ENCODE assay signal across 11 mouse cellular contexts in the genomic region with DNA sequence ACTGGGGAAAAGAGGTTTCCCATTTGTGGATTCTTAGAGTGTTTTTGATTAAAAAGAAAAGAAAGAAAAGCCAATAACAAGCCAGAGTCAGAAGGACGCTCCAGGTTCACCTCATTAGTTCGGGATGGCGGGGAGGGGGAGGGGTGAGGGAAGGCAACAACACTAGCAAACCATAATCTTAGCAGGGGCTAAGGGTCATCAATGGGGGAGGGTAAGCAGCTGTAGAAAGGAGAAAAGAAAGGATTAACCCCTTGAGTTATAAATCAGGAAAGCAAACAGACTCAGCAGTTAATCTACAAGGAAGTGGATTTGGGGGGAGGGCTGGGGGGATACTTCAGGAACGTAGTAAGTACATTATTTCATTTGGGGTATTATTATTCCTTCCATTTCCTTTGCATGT. TPM values are rescaled to one million over a fixed set of nuclear protein-coding genes. Genes with fewer than 3 reads are reported as not detected.
A peak's percentile ranks its signal among the peaks of the same experiment; 100 is the strongest.
DNase-seq lines count a peak whose midpoint lies in the region; ATAC-seq lines count a peak whose summit lies in the region.
"Had no signal": no experiment of that assay in that cellular context is flagged by ENCODE, and none has a peak within 500 bp of the region (broad histone marks: within the 10 kb centered on the region; RNA-seq: fewer than 3 reads in every experiment).

No protein-coding gene starts in this region.

- no peaks in the 10 kb centered on the region for H3K36me3 ChIP-seq in heart, embryonic 14.5 days (ENCODE audit: control insufficient read depth, insufficient read depth, low read length)
- H3K36me3 ChIP-seq in midbrain, embryonic 11.5 days (ENCODE audit: control insufficient read depth, insufficient read depth, low read length): no peaks in the 10 kb centered on the region
- H3K36me3 ChIP-seq in midbrain, embryonic 13.5 days: no peaks in the 10 kb centered on the region
- H3K36me3 ChIP-seq in limb, embryonic 10.5 days: no peaks in the 10 kb centered on the region

- WGBS in heart, embryonic 14.5 days: 4% methylated on average over 4 of the region's 4 CpGs
- 5% methylated on average over 4 of the region's 4 CpGs for WGBS in midbrain, embryonic 11.5 days
- 3% methylated on average over 4 of the region's 4 CpGs for WGBS in midbrain, embryonic 13.5 days
- WGBS in limb, embryonic 10.5 days: 3% methylated on average over 4 of the region's 4 CpGs

- H3K4me1 ChIP-seq in heart, embryonic 14.5 days (ENCODE audit: control insufficient read depth in 2 of 2, insufficient read depth in 2 of 2, low read length in 2 of 2): peaks cover 0 to 3% of the 10 kb centered on the region in 2 experiments; a peak in 1 of 4 replicates
- H3K4me1 ChIP-seq in midbrain, embryonic 11.5 days (ENCODE audit: control insufficient read depth, insufficient read depth, low read length): peaks cover 10% of the 10 kb centered on the region
- peaks cover 13% of the 10 kb centered on the region; the same call in 1 of the 2 replicates for H3K4me1 ChIP-seq in midbrain, embryonic 13.5 days (replicated peaks)
- H3K4me1 ChIP-seq in limb, embryonic 10.5 days: peaks cover 21% of the 10 kb centered on the region

- peak overlapping the region; percentile 69 for H3K4me2 ChIP-seq in heart, embryonic 14.5 days (ENCODE audit: low read length)
- peak overlapping the region; percentile 2; the same call in 1 of the 2 replicates for H3K4me2 ChIP-seq in midbrain, embryonic 11.5 days
- H3K4me2 ChIP-seq in midbrain, embryonic 13.5 days (replicated peaks): no peak overlapping the region

- ATAC-seq in heart, embryonic 14.5 days (ENCODE audit: insufficient number of reproducible peaks, insufficient read depth, low FRiP score, low read depth): no peak
- peak; percentile 38; the same call in 1 of the 2 replicates for ATAC-seq in midbrain, embryonic 11.5 days (ENCODE audit: low FRiP score)
- no peak for ATAC-seq in midbrain, embryonic 13.5 days
- ATAC-seq in erythroblast, adult 5-6 weeks (replicated peaks; ENCODE audit: low FRiP score, poor library complexity, severe bottlenecking): no peak

- H3K9ac ChIP-seq in heart, embryonic 14.5 days (ENCODE audit: low read length): peak overlapping the region; percentile 54
- no peak overlapping the region for H3K9ac ChIP-seq in midbrain, embryonic 11.5 days (ENCODE audit: low read length)
- H3K9ac ChIP-seq in midbrain, embryonic 13.5 days (replicated peaks): no peak overlapping the region

- H3K9me3 ChIP-seq in heart, embryonic 14.5 days (ENCODE audit: control insufficient read depth, low read length): no peaks in the 10 kb centered on the region
- no peaks in the 10 kb centered on the region for H3K9me3 ChIP-seq in midbrain, embryonic 11.5 days (ENCODE audit: control insufficient read depth, low read length)
- no peaks in the 10 kb centered on the region for H3K9me3 ChIP-seq in midbrain, embryonic 13.5 days
- H3K9me3 ChIP-seq in limb, embryonic 10.5 days (replicated peaks): no peaks in the 10 kb centered on the region

- H3K4me3 ChIP-seq in heart, embryonic 14.5 days (ENCODE audit: control insufficient read depth in 1 of 2, insufficient read depth in 1 of 2, low read depth in 1 of 2, low read length in 2 of 2): peak overlapping the region in 1 of 2 experiments; percentile 29; a peak in 2 of 4 replicates
- no peak overlapping the region for H3K4me3 ChIP-seq in midbrain, embryonic 11.5 days (ENCODE audit: low read depth, low read length)
- H3K4me3 ChIP-seq in midbrain, embryonic 13.5 days (replicated peaks): no peak overlapping the region
- peak overlapping the region; percentile 39 for H3K4me3 ChIP-seq in limb, embryonic 10.5 days

- no peaks in the 10 kb centered on the region; the same call in 1 of the 2 replicates for H3K27me3 ChIP-seq in heart, embryonic 14.5 days (ENCODE audit: control insufficient read depth, insufficient read depth, low read length)
- H3K27me3 ChIP-seq in midbrain, embryonic 11.5 days (ENCODE audit: control insufficient read depth, insufficient read depth, low read length): no peaks in the 10 kb centered on the region
- peaks cover 19% of the 10 kb centered on the region for H3K27me3 ChIP-seq in midbrain, embryonic 13.5 days
- H3K27me3 ChIP-seq in limb, embryonic 10.5 days (ENCODE audit: low read depth, poor library complexity, severe bottlenecking): peaks cover 5% of the 10 kb centered on the region

- DNase-seq in heart, adult 18-20 months: no peak
- DNase-seq in midbrain, embryonic 11.5 days (ENCODE audit: low spot score, missing footprints): peak; percentile 87
- DNase-seq in limb, embryonic 10.5 days (ENCODE audit: low spot score): no peak
- DNase-seq in yolk sac, embryonic 10.5 days (ENCODE audit: low spot score): peak; percentile 86
- DNase-seq in spleen, postnatal 14 days (ENCODE audit: low spot score in 2 of 2): no peak
- DNase-seq: adrenal gland, adult 2 months; cerebellum, adult 9-10 months; kidney, adult 2 months had no signal

- no peak overlapping the region for H3K27ac ChIP-seq in heart, embryonic 14.5 days (replicated peaks in 1 of 2; ENCODE audit: control insufficient read depth in 1 of 2, insufficient read depth in 1 of 2, low read depth in 2 of 2, low read length in 2 of 2)
- H3K27ac ChIP-seq in midbrain, embryonic 11.5 days (ENCODE audit: low read depth, low read length): no peak overlapping the region
- H3K27ac ChIP-seq in midbrain, embryonic 13.5 days: no peak overlapping the region
- H3K27ac ChIP-seq in limb, embryonic 10.5 days: peak overlapping the region; percentile 56

RNA-seq across cellular contexts. Expression of a gene that starts 0.8 kb away (rescaled TPM):
- 0.32 TPM in 1 of 2 replicates, not detected in the other for polyA plus RNA-seq in heart, embryonic 14.5 days (2014; fragmentation: Nextera tagmentation; extraction: Ambion mirVana)
- 1 to 10 TPM in 1 of 2 experiments, under 1 TPM in 1; 0.90 to 1.0 TPM for total RNA-seq in heart, adult 18-20 months (2021)
- polyA plus RNA-seq in midbrain, embryonic 11.5 days (2014; fragmentation: Nextera tagmentation; extraction: Ambion mirVana): 0.39 TPM in 1 of 2 replicates, not detected in the other
- polyA plus RNA-seq in midbrain, embryonic 13.5 days (2015; fragmentation: Nextera tagmentation; extraction: Ambion mirVana): 0.43 and 0.57 TPM in 2 replicates
- not detected in 2 replicates for polyA plus RNA-seq in limb, embryonic 10.5 days (2016; fragmentation: Nextera tagmentation; extraction: Ambion mirVana)
- not detected in 2 replicates for total RNA-seq in erythroblast, adult 5-6 weeks (2015; ENCODE audit: low replicate concordance)
- not detected in 2 replicates for total RNA-seq in erythroblast, adult 5-6 weeks (2017; ENCODE audit: low replicate concordance)
- total RNA-seq: adrenal gland, adult 2 months had no signal
- polyA plus RNA-seq: adrenal gland, adult 2 months had no signal

RNA-seq across cellular contexts. Expression of a gene that starts 7.5 kb away (rescaled TPM):
- polyA plus RNA-seq in heart, embryonic 14.5 days (2014; fragmentation: Nextera tagmentation; extraction: Ambion mirVana): 0.23 and 0.75 TPM in 2 replicates
- not detected for total RNA-seq in heart, adult 18-20 months (2021)
- 0.41 and 0.67 TPM in 2 replicates for polyA plus RNA-seq in midbrain, embryonic 11.5 days (2014; fragmentation: Nextera tagmentation; extraction: Ambion mirVana)
- 3.9 TPM in 2 replicates for polyA plus RNA-seq in midbrain, embryonic 13.5 days (2015; fragmentation: Nextera tagmentation; extraction: Ambion mirVana)
- 0.55 and 1.2 TPM in 2 replicates for polyA plus RNA-seq in limb, embryonic 10.5 days (2016; fragmentation: Nextera tagmentation; extraction: Ambion mirVana)
- not detected in 2 replicates for total RNA-seq in erythroblast, adult 5-6 weeks (2015; ENCODE audit: low replicate concordance)
- not detected in 2 replicates for total RNA-seq in erythroblast, adult 5-6 weeks (2017; ENCODE audit: low replicate concordance)
- total RNA-seq: adrenal gland, adult 2 months had no signal
- polyA plus RNA-seq: adrenal gland, adult 2 months had no signal

RNA-seq across cellular contexts. Expression of a gene that starts 19.1 kb away (rescaled TPM):
- polyA plus RNA-seq in heart, embryonic 14.5 days (2014; fragmentation: Nextera tagmentation; extraction: Ambion mirVana): 38.3 and 43.4 TPM in 2 replicates
- 1 to 10 TPM; 1.7 to 2.0 TPM for total RNA-seq in heart, adult 18-20 months (2021)
- 89.9 and 102 TPM in 2 replicates for polyA plus RNA-seq in midbrain, embryonic 11.5 days (2014; fragmentation: Nextera tagmentation; extraction: Ambion mirVana)
- 262 and 272 TPM in 2 replicates for polyA plus RNA-seq in midbrain, embryonic 13.5 days (2015; fragmentation: Nextera tagmentation; extraction: Ambion mirVana)
- 69.9 and 92.6 TPM in 2 replicates for polyA plus RNA-seq in limb, embryonic 10.5 days (2016; fragmentation: Nextera tagmentation; extraction: Ambion mirVana)
- total RNA-seq in erythroblast, adult 5-6 weeks (2015; ENCODE audit: low replicate concordance): not detected in 2 replicates
- not detected in 2 replicates for total RNA-seq in erythroblast, adult 5-6 weeks (2017; ENCODE audit: low replicate concordance)

RNA-seq across cellular contexts. Expression of a gene that starts 23.5 kb away (rescaled TPM):
- 8.1 and 8.6 TPM in 2 replicates for polyA plus RNA-seq in heart, embryonic 14.5 days (2014; fragmentation: Nextera tagmentation; extraction: Ambion mirVana)
- total RNA-seq in heart, adult 18-20 months (2021): 10 to 100 TPM; 15.1 to 16.2 TPM
- polyA plus RNA-seq in midbrain, embryonic 11.5 days (2014; fragmentation: Nextera tagmentation; extraction: Ambion mirVana): 8.5 and 9.4 TPM in 2 replicates
- 4.8 and 6.5 TPM in 2 replicates for polyA plus RNA-seq in midbrain, embryonic 13.5 days (2015; fragmentation: Nextera tagmentation; extraction: Ambion mirVana)
- polyA plus RNA-seq in limb, embryonic 10.5 days (2016; fragmentation: Nextera tagmentation; extraction: Ambion mirVana): 8.9 and 9.5 TPM in 2 replicates
- total RNA-seq in erythroblast, adult 5-6 weeks (2015; ENCODE audit: low replicate concordance): 3.8 TPM in 1 of 2 replicates, not detected in the other
- 0.51 and 7.0 TPM in 2 replicates for total RNA-seq in erythroblast, adult 5-6 weeks (2017; ENCODE audit: low replicate concordance)

RNA-seq across cellular contexts. Expression of a gene that starts 23.5 kb away (rescaled TPM):
- 42.0 and 43.9 TPM in 2 replicates for polyA plus RNA-seq in heart, embryonic 14.5 days (2014; fragmentation: Nextera tagmentation; extraction: Ambion mirVana)
- total RNA-seq in heart, adult 18-20 months (2021): 10 to 100 TPM; 29.1 to 31.1 TPM
- 83.5 and 86.7 TPM in 2 replicates for polyA plus RNA-seq in midbrain, embryonic 11.5 days (2014; fragmentation: Nextera tagmentation; extraction: Ambion mirVana)
- polyA plus RNA-seq in midbrain, embryonic 13.5 days (2015; fragmentation: Nextera tagmentation; extraction: Ambion mirVana): 68.3 and 71.8 TPM in 2 replicates
- 107 and 114 TPM in 2 replicates for polyA plus RNA-seq in limb, embryonic 10.5 days (2016; fragmentation: Nextera tagmentation; extraction: Ambion mirVana)
- 18.8 and 23.2 TPM in 2 replicates for total RNA-seq in erythroblast, adult 5-6 weeks (2015; ENCODE audit: low replicate concordance)
- total RNA-seq in erythroblast, adult 5-6 weeks (2017; ENCODE audit: low replicate concordance): 5.7 and 11.0 TPM in 2 replicates

Comparison
In these comparisons a context has a peak if more than half of its experiments do, and no peak if none do; other contexts are left out.
1. DNase-seq: peak in midbrain, embryonic 11.5 days (single experiment) and yolk sac, embryonic 10.5 days (single experiment); none in heart, adult 18-20 months (0 of 2), limb, embryonic 10.5 days (single experiment) and spleen, postnatal 14 days (0 of 2).